Mouse (Mus musculus): ENCODE measurements around the gene Pdcd1lg2. TPM values are rescaled to one million over a fixed set of nuclear protein-coding genes. Genes with fewer than 3 reads are reported as not detected.
"Not testable (repeated sequence)": the region's sequence is repeated elsewhere in the genome, so short reads cannot be mapped to it uniquely, and the experiment has no call there.

Gene Pdcd1lg2
- polyA plus RNA-seq, 1 experiment from 2014 or later, result 0.05 TPM

- ATAC-seq (ENCODE audit: low FRiP score, low TSS enrichment) (no peak), DNase-seq (ENCODE audit: low spot score) (no peak)
- H3K36me3 ChIP-seq (ENCODE audit: control insufficient read depth, insufficient read depth, low read length), result no peaks in the 10 kb centered on the region
- no peak overlapping the region for H3K4me3 ChIP-seq (ENCODE audit: low read depth, low read length)
- no peaks in the 10 kb centered on the region for H3K4me1 ChIP-seq (replicated peaks; ENCODE audit: control insufficient read depth, insufficient read depth)
- no peaks in the 10 kb centered on the region for H3K9me3 ChIP-seq (ENCODE audit: control insufficient read depth, low read length)
- no peak overlapping the region for H3K27ac ChIP-seq (replicated peaks)
- no peak overlapping the region for H3K9ac ChIP-seq (ENCODE audit: low read length)
- no peak overlapping the region for H3K4me2 ChIP-seq (replicated peaks; ENCODE audit: low read depth)
- 63% methylated on average over 2 of the region's 2 CpGs for WGBS
- TF ChIP-seq CTCF (IDR thresholded peaks at IDR 0.05; ENCODE audit: low read depth) (no peak), EP300 (optimal IDR thresholded peaks at IDR 0.05) (no peak)
- no peaks in the 10 kb centered on the region for H3K27me3 ChIP-seq (ENCODE audit: control insufficient read depth, insufficient read depth, low read length)
Observed at GRCm38 (mm10) chr19:29405388-29405787, 5.3 kb upstream of the Pdcd1lg2 start.

DNA sequence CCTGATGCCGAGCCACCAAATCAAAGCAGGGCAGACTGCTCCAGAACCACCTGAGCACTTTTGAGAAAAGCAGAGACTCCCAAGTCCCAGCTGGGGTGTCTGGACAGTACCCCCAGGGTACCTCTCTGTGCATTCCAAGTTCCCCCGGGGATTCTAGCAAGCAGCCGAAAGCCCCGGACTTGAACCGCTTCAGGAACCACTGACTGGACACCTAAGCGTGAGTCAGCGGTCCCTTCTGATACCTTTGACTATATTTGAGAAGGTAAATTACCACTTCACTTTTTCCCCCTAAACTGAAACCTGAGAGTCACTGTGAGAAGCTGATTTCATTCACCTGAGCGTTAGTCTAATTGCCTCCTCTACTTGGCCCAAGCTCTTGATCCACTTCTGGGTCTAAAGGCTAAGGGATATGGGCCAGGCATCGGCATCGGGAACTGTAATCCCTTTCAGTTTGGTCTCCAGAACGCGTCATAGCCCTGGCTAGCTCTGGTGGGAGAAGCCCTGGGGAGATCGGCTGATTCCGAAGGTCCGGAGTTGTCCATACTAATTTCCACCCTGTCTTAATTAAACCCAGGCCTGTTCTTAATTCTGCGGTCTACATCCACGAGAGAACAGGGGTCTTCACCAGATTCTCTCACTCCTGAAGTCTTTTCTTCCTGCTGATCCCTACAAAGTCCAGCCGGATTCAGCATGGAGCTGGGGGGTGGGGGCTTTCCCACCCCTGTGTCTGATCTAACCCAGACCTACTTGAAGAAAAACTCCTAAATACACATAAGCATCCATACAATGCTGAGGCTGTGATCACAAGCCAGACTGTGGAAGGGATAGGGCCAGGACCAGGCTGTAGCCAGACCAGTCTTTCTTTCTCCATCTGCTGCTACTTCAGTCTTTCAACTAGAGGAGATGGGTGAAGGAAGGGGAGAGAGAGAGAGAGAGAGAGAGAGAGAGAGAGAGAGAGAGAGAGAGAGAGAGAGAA is 4.4 kb upstream of the Pdcd1lg2 start:
- no peak overlapping the region for H3K4me3 ChIP-seq (ENCODE audit: low read depth, low read length)
- 88% methylated on average over 18 of the region's 18 CpGs for WGBS
- no peak overlapping the region for H3K27ac ChIP-seq (replicated peaks)
- TF ChIP-seq CTCF (IDR thresholded peaks at IDR 0.05; ENCODE audit: low read depth) (no peak), EP300 (optimal IDR thresholded peaks at IDR 0.05) (no peak)
- no peaks in the 10 kb centered on the region for H3K27me3 ChIP-seq (ENCODE audit: control insufficient read depth, insufficient read depth, low read length)
- H3K9me3 ChIP-seq (ENCODE audit: control insufficient read depth, low read length), result no peaks in the 10 kb centered on the region
- H3K36me3 ChIP-seq (ENCODE audit: control insufficient read depth, insufficient read depth, low read length), result no peaks in the 10 kb centered on the region
- H3K4me1 ChIP-seq (replicated peaks; ENCODE audit: control insufficient read depth, insufficient read depth), result no peaks in the 10 kb centered on the region
- DNase-seq (ENCODE audit: low spot score) (no peak), ATAC-seq (ENCODE audit: low FRiP score, low TSS enrichment) (no peak)
- H3K4me2 ChIP-seq (replicated peaks; ENCODE audit: low read depth), result no peak overlapping the region
- no peak overlapping the region for H3K9ac ChIP-seq (ENCODE audit: low read length)

GRCm38 (mm10) chr19:29412476-29413420 is 2.0 kb downstream of the Pdcd1lg2 start:
- no peak overlapping the region for H3K9ac ChIP-seq (ENCODE audit: low read length)
- no peak for DNase-seq (ENCODE audit: low spot score)
- H3K4me3 ChIP-seq (ENCODE audit: low read depth, low read length), result no peak overlapping the region
- H3K36me3 ChIP-seq (ENCODE audit: control insufficient read depth, insufficient read depth, low read length), result no peaks in the 10 kb centered on the region
- H3K4me2 ChIP-seq (replicated peaks; ENCODE audit: low read depth), result no peak overlapping the region
- TF ChIP-seq EP300 (optimal IDR thresholded peaks at IDR 0.05), result no peak
- TF ChIP-seq CTCF (IDR thresholded peaks at IDR 0.05; ENCODE audit: low read depth), result no peak
- no peaks in the 10 kb centered on the region for H3K4me1 ChIP-seq (replicated peaks; ENCODE audit: control insufficient read depth, insufficient read depth)
- H3K27me3 ChIP-seq (ENCODE audit: control insufficient read depth, insufficient read depth, low read length), result no peaks in the 10 kb centered on the region
- WGBS, result 58% methylated on average over 6 of the region's 6 CpGs
- no peak for ATAC-seq (ENCODE audit: low FRiP score, low TSS enrichment)
- H3K9me3 ChIP-seq (ENCODE audit: control insufficient read depth, low read length), result no peaks in the 10 kb centered on the region
- H3K27ac ChIP-seq (replicated peaks), result no peak overlapping the region

- H3K36me3 ChIP-seq (ENCODE audit: control insufficient read depth, insufficient read depth, low read length), result no peaks in the 10 kb centered on the region
- WGBS, result 90% methylated on average over 3 of the region's 3 CpGs
- H3K4me3 ChIP-seq (ENCODE audit: low read depth, low read length), result no peak overlapping the region
- no peak overlapping the region for H3K4me2 ChIP-seq (replicated peaks; ENCODE audit: low read depth)
- H3K27ac ChIP-seq (replicated peaks), result no peak overlapping the region
- H3K9ac ChIP-seq (ENCODE audit: low read length), result no peak overlapping the region
- H3K4me1 ChIP-seq (replicated peaks; ENCODE audit: control insufficient read depth, insufficient read depth), result no peaks in the 10 kb centered on the region
- no peak for ATAC-seq (ENCODE audit: low FRiP score, low TSS enrichment)
- H3K9me3 ChIP-seq (ENCODE audit: control insufficient read depth, low read length), result no peaks in the 10 kb centered on the region
- no peak for DNase-seq (ENCODE audit: low spot score)
- H3K27me3 ChIP-seq (ENCODE audit: control insufficient read depth, insufficient read depth, low read length), result no peaks in the 10 kb centered on the region
- no peak for TF ChIP-seq CTCF (IDR thresholded peaks at IDR 0.05; ENCODE audit: low read depth)
- TF ChIP-seq EP300 (optimal IDR thresholded peaks at IDR 0.05), result no peak
Observed at GRCm38 (mm10) chr19:29414513-29414912, 3.8 kb downstream of the Pdcd1lg2 start.

DNA sequence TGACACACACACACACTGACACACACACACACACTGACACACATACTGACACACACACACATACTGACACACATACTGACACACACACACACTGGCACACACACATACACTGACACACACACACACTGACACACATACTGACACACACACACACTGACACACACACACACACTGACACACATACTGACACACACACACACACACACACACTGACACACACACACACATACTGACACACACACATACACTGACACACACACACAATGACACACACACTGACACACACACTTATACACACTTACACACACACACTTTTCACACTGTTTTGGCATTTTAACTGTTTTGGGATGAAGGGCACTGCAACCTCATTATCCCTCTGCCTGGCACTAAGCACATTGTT is 4.2 kb downstream of the Pdcd1lg2 start:
- H3K9ac ChIP-seq (ENCODE audit: low read length); H3K4me2 ChIP-seq (replicated peaks; ENCODE audit: low read depth); H3K4me3 ChIP-seq (ENCODE audit: low read depth, low read length); H3K4me1 ChIP-seq (replicated peaks; ENCODE audit: control insufficient read depth, insufficient read depth); H3K27me3 ChIP-seq (ENCODE audit: control insufficient read depth, insufficient read depth, low read length); H3K27ac ChIP-seq (replicated peaks); H3K9me3 ChIP-seq (ENCODE audit: control insufficient read depth, low read length); H3K36me3 ChIP-seq (ENCODE audit: control insufficient read depth, insufficient read depth, low read length); ATAC-seq (ENCODE audit: low FRiP score, low TSS enrichment); DNase-seq (ENCODE audit: low spot score): not testable (repeated sequence)

All from stomach, postnatal 0 days (tissue).